Mouse (Mus musculus): ENCODE measurements at regions not wholly inside any gene's neighbourhood (a gene's known extent, or its start where the extent isn't known, plus 50 kb on each side); places are given as distances from the start of the nearest gene placed in this dataset.

DNA sequence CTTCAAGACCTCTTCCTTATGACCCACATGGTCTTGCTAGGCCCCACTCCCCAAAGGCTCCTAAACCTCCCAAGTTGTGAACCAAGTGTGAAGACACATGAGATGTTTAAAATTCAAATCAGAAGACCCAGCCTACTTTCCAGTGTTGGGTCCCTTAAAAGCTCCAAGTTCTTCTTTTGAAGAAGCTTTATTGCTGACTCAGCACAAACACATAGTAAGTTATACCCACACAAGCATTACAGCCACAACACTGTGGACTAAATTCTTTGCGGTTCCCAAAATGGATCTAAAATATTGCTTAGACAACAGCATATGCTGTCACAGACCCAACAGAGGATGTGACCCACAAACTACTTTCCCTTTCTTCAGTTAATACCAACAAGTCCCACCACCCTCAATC, 186.0 kb upstream of the Satb2 start:
- TF ChIP-seq POLR2A (IDR thresholded peaks at IDR 0.05; ENCODE audit: low read depth, low read length), result no peak
- TF ChIP-seq CTCF (IDR thresholded peaks at IDR 0.05; ENCODE audit: extremely low read depth, insufficient read depth, insufficient read length, insufficient replicate concordance), result no peak

All from spleen, adult 2 months (tissue).